Mouse (Mus musculus) left cerebral cortex, adult 9 months (tissue): Measurements from ENCODE around the gene Jak1.

ENCODE experiments used
- DNase-seq, 2 experiments: peaks; one replicate each; pipeline ENCODE4 v3.0.0; 2022; ENCODE audit warnings: low spot score in 2 of 2

Jak1 gene

GRCm38 (mm10) chr4:101264741-101265513 is at the start of gene Jak1:
TSS of gene Jak1 (minus strand) at chr4:101265282.
- peak; percentile 83 to 97 for DNase-seq

GRCm38 (mm10) chr4:101312055-101312454 is 47.0 kb upstream of the Jak1 start:
- DNase-seq: no peak

GRCm38 (mm10) chr4:101308166-101308565 is 43.1 kb upstream of the Jak1 start:
- no peak for DNase-seq

- DNase-seq: no peak
Measured at GRCm38 (mm10) chr4:101307286-101307685, 42.2 kb upstream of the Jak1 start.

- no peak for DNase-seq
Measured at GRCm38 (mm10) chr4:101306132-101306915, 41.2 kb upstream of the Jak1 start.

GRCm38 (mm10) chr4:101305126-101305525 is 40.0 kb upstream of the Jak1 start:
- no peak for DNase-seq

- peak in 1 of 2 experiments; percentile 22 for DNase-seq
Measured at GRCm38 (mm10) chr4:101304114-101304513, 39.0 kb upstream of the Jak1 start.

- DNase-seq: no peak
Measured at GRCm38 (mm10) chr4:101300392-101300910, 35.4 kb upstream of the Jak1 start.

- no peak for DNase-seq
Measured at GRCm38 (mm10) chr4:101298311-101298990, 33.4 kb upstream of the Jak1 start.

GRCm38 (mm10) chr4:101296836-101297235 is 31.8 kb upstream of the Jak1 start:
- no peak for DNase-seq

GRCm38 (mm10) chr4:101295788-101296187 is 30.7 kb upstream of the Jak1 start:
- DNase-seq: no peak

- no peak for DNase-seq
Measured at GRCm38 (mm10) chr4:101293661-101294060, 28.6 kb upstream of the Jak1 start.

- peak in 1 of 2 experiments; percentile 19 for DNase-seq
Measured at GRCm38 (mm10) chr4:101292736-101293541, 27.9 kb upstream of the Jak1 start.

- peak; percentile 52 to 85 for DNase-seq
Measured at GRCm38 (mm10) chr4:101292028-101292735, 27.1 kb upstream of the Jak1 start.

GRCm38 (mm10) chr4:101288292-101288691 is 23.2 kb upstream of the Jak1 start:
- no peak for DNase-seq

GRCm38 (mm10) chr4:101286562-101286961 is 21.5 kb upstream of the Jak1 start:
- no peak for DNase-seq

GRCm38 (mm10) chr4:101285906-101286432 is 20.9 kb upstream of the Jak1 start:
- no peak for DNase-seq

GRCm38 (mm10) chr4:101283938-101284337 is 18.9 kb upstream of the Jak1 start:
- DNase-seq: no peak

GRCm38 (mm10) chr4:101282237-101282636 is 17.2 kb upstream of the Jak1 start:
- no peak for DNase-seq

GRCm38 (mm10) chr4:101280119-101280518 is 15.0 kb upstream of the Jak1 start:
- no peak for DNase-seq
